Mouse (Mus musculus) cerebral cortex, adult 2 months (tissue): Measurements from ENCODE around the gene Smim6.

Experiments used
- WGBS: fragments of 180-500 bp; shearing (Covaris S2); methylation state at CpG from one replicate; pipeline ENCODE4 v1.1.7; 2018; 5-methylcytosine and 5-hydroxymethylcytosine counted together

Gene Smim6

GRCm38 (mm10) chr11:115900561-115901337, 11.1 kb upstream of the Smim6 start:
- 87% methylated on average over 8 of the region's 8 CpGs for WGBS

- 94% methylated on average over 9 of the region's 9 CpGs for WGBS
Measured at GRCm38 (mm10) chr11:115901338-115902161, 10.3 kb upstream of the Smim6 start.

GRCm38 (mm10) chr11:115902177-115902576, 9.6 kb upstream of the Smim6 start:
- 69% methylated on average over 5 of the region's 5 CpGs for WGBS

GRCm38 (mm10) chr11:115902831-115903230, 9.0 kb upstream of the Smim6 start:
- 83% methylated on average over 1 of the region's 1 CpGs for WGBS

GRCm38 (mm10) chr11:115903384-115904230, 8.2 kb upstream of the Smim6 start:
- 72% methylated on average over 11 of the region's 11 CpGs for WGBS

- WGBS = 86% methylated on average over 8 of the region's 8 CpGs
Measured at GRCm38 (mm10) chr11:115904231-115904955, 7.4 kb upstream of the Smim6 start.

- WGBS = 65% methylated on average over 16 of the region's 16 CpGs
Measured at GRCm38 (mm10) chr11:115904956-115905790, 6.6 kb upstream of the Smim6 start.

GRCm38 (mm10) chr11:115906116-115906515, 5.7 kb upstream of the Smim6 start:
- WGBS = 90% methylated on average over 3 of the region's 3 CpGs

GRCm38 (mm10) chr11:115906521-115906920, 5.3 kb upstream of the Smim6 start:
- 93% methylated on average over 5 of the region's 5 CpGs for WGBS

- 85% methylated on average over 5 of the region's 5 CpGs for WGBS
Measured at GRCm38 (mm10) chr11:115911134-115911561, 669 bp upstream of the Smim6 start.

GRCm38 (mm10) chr11:115916579-115916978, 4.8 kb downstream of the Smim6 start:
- WGBS = 95% methylated on average over 4 of the region's 4 CpGs

GRCm38 (mm10) chr11:115918637-115919036, 6.8 kb downstream of the Smim6 start:
- 95% methylated on average over 5 of the region's 5 CpGs for WGBS

GRCm38 (mm10) chr11:115919073-115919472, 7.3 kb downstream of the Smim6 start:
- WGBS = 97% methylated on average over 5 of the region's 5 CpGs

GRCm38 (mm10) chr11:115920110-115920818, 8.4 kb downstream of the Smim6 start:
- 27% methylated on average over 6 of the region's 6 CpGs for WGBS

GRCm38 (mm10) chr11:115921986-115922385, 10.2 kb downstream of the Smim6 start:
- 64% methylated on average over 1 of the region's 1 CpGs for WGBS

- 85% methylated on average over 8 of the region's 8 CpGs for WGBS
Measured at GRCm38 (mm10) chr11:115929031-115929430, 17.2 kb downstream of the Smim6 start.

GRCm38 (mm10) chr11:115929818-115930217, 18.0 kb downstream of the Smim6 start:
- 67% methylated on average over 3 of the region's 3 CpGs for WGBS

- WGBS = 62% methylated on average over 3 of the region's 3 CpGs
Measured at GRCm38 (mm10) chr11:115931235-115931634, 19.4 kb downstream of the Smim6 start.

GRCm38 (mm10) chr11:115933108-115933746, 21.4 kb downstream of the Smim6 start, which contains the start of the genes Sap30bp and Recql5:
TSS of gene Sap30bp (plus strand) at chr11:115933282.
TSS of gene Recql5 (minus strand) at chr11:115933477.
- WGBS = under 1% methylated on average over 28 of the region's 28 CpGs
